Mouse (Mus musculus) thymus, postnatal 10 days (tissue): ENCODE data around the gene Ifitm5.

ENCODE experiments used
- DNase-seq, 2 experiments: peaks; one replicate each; pipeline ENCODE4 v3.0.0; 2021; ENCODE audit warnings: low spot score in 2 of 2

Gene Ifitm5

GRCm38 (mm10) chr7:140902036-140902875, 47.8 kb downstream of the Ifitm5 start:
- DNase-seq: no peak

GRCm38 (mm10) chr7:140900220-140900619, 49.9 kb downstream of the Ifitm5 start, which contains the start of gene Cox8b:
Cox8b (minus strand) TSS chr7:140900446.
- no peak for DNase-seq

GRCm38 (mm10) chr7:140899121-140899520, 51.0 kb downstream of the Ifitm5 start:
- no peak for DNase-seq
